Mouse (Mus musculus): ENCODE measurements around the gene Ccdc106.

Gene Ccdc106

DNA sequence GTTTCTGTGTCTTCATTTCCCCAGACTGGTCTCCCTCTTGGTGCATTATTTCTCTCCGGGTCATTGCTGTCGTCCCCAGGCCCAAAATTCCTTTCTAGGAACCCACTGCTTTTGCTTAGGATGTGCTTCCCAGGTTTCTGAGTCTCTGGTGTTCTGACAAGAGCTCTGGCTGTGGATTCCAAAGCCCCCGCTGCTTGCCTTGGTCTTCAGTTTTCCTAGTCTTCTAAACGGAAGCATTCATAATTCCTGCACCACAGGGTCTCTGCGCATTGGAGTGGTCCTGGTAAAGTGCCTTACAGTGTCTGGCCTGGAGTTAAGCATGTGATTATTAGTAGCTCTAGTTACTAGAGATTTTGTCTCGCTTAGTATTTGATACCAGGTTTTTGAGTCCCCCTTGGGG lies 60.5 kb downstream of the Ccdc106 start:
- DNase-seq (ENCODE audit: low spot score): no peak

DNA sequence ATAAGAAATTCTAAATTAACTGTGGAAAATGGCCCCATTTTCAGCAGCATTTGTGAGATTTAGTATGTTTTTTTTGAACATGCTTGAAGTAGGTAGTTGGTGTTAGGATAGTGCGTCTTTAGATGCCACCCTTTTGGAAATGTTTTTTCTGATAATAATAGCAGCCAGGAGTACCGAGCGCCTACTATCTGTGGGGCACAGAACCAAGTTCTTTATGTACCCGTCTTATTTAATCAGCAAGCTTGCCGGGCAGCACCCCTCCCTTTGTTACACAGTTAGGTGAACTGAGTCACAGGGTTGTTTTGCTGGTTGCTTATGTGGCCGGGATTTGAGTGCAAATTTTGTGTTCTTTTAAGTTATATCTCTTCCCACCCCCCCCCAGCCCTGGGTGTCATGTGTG lies 60.9 kb downstream of the Ccdc106 start:
- DNase-seq (ENCODE audit: low spot score): no peak

DNA sequence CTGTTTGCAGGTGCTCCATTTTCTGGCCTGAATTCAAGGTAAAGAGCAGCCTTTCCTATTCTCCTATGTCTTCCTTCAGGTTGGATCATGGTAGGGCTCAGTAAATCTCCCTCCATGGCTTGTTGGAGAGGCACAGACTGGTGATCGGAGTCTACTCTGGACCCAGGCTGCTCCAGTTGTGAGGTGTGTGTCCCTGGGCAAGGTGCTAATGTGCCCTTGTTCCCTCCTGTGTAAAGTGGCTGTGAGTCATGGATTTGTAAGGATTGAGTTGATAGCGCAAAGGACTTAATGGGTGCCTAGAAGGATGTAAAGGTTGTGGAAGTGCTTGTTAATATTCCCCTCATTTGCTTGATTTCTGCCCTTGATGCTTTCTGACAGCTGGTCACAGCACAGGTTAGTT lies 61.6 kb downstream of the Ccdc106 start:
- DNase-seq (ENCODE audit: low spot score): no peak

DNA sequence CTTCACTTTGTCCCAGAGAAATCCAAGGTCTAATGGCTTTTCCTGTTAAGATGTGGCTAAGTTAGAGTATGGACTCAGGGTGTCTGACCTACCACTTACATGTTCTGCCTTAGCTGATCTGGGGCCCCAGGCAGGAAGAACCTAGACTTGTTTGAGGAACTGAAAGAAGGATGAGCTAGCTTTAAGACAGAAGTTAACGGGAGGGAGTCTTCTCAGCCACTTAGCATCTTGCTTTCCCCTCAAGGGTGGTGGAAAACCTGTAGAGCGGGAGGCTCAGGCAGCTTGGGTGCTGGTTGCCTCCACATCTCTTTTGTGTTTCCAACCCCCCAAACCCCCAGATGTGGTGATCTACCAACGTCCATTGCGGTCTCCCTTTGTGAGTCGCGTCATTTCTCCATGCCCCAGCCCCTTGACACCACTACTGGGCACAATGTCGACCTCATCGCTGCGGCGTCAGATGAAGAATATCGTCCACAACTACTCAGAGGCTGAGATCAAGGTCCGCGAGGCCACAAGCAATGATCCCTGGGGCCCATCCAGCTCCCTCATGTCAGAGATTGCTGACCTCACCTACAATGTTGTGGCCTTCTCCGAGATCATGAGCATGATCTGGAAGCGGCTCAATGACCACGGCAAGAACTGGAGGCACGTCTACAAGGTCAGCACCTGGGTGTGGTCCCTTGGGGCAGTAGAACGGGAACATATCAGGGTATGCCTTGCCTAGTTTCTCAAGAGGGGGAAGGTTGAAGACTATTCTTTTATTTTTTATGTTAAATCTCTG lies 63.2 kb downstream of the Ccdc106 start:
- no peak for DNase-seq (ENCODE audit: low spot score)

DNA sequence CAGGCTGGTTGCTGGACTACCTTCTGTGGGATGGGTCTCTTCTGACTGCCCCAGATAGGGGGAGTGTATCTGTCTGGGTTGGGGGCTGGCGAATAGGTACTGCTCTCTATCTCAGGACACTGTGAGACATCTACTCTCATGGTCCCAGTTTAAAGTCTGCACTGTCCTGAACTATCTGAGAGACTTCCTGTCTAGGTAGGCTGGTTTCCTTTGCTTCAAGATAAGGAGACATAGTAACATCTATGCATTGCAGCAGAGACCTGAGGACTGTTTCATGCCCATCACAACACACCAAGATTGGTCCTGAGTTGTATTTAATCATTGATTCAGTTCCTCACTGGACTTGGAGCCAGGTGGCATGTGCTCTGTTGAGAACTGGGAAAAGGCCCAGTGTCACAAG lies 65.2 kb downstream of the Ccdc106 start:
- DNase-seq (ENCODE audit: low spot score): no peak

DNA sequence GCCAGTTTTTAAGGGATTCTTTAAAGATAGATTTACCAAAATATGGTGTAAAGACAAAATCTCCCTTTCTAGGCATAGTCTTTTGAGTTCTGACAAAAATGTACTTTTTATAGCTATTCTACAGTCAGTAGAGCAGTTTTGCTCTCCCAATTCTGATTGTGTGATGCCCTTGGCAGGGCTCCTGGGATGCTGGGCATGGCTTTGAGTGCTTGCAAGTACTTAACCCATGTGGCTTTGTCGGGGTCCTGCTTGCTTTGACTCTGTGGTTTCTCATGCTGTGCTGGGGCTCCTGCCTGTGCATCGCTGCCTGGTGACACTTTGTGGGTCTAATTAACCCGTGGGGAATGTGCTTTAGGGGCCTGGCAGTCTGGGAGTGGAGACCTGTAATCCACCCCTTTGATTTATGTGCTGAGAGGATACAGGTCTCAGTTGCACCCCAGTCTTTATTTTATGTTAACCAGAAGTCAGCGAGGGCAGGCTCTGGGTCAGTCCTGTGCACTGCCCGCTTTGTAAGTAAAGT lies 66.6 kb downstream of the Ccdc106 start:
- no peak for DNase-seq (ENCODE audit: low spot score)

GRCm38 (mm10) chr7:5087886-5088285 lies 67.5 kb downstream of the Ccdc106 start:
- DNase-seq (ENCODE audit: low spot score): no peak

- no peak for DNase-seq (ENCODE audit: low spot score)
Observed at GRCm38 (mm10) chr7:5089853-5090252, 69.5 kb downstream of the Ccdc106 start.

DNA sequence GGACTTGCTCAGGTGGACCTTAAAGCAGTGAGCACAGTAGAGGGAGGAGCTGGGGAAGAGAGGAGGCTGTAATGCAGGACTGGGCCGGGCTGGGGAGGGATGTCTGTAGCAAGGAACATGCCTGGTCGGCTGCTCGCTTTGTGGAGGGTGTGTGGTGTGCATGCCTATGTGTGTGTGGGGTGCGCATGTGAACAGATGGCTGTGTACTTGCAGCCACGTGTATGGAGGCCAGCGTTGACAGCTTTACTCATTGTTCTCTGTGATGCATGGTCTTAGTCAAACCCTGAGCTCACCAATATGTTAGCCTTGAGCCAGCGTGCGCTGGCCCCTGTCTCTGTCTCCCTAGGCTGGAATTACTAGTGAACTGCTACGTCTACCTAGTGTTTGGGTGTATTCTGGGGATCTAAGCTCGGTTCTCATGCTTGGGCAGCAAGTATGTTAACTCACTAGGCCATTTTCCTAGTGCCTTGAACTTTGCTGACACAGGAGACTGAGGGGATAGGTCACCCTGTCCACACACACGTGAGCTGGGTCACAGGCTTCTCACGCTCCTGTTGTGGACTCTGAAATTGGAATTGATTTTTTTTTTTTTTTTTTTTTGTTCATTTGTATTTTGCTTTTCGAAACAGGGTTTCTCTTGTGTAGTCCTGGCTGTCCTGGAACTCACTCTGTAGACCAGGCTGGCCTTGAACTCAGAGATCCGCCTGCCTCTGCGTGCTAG lies 70.8 kb downstream of the Ccdc106 start:
- DNase-seq (ENCODE audit: low spot score): no peak

DNA sequence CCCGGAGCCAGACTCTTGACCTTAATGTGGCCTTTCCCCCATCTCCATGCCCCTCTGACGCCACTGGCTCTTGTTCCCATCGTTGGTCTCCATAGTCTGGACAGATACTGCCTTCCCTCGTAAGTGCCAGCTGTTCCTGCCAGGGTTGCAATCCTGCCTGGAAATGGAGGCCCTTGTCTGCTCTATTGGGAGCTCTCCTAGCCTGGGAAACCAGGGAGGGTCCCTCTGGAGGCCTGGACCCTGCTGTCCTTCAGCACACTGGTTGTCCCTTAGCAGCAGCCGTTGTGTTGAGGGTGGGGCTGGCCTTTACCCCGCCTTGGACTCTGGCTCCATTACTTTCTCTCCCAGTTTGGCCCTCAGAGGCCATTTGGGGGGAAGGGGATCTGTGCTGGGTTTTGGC lies 72.0 kb downstream of the Ccdc106 start:
- DNase-seq (ENCODE audit: low spot score): no peak

DNA sequence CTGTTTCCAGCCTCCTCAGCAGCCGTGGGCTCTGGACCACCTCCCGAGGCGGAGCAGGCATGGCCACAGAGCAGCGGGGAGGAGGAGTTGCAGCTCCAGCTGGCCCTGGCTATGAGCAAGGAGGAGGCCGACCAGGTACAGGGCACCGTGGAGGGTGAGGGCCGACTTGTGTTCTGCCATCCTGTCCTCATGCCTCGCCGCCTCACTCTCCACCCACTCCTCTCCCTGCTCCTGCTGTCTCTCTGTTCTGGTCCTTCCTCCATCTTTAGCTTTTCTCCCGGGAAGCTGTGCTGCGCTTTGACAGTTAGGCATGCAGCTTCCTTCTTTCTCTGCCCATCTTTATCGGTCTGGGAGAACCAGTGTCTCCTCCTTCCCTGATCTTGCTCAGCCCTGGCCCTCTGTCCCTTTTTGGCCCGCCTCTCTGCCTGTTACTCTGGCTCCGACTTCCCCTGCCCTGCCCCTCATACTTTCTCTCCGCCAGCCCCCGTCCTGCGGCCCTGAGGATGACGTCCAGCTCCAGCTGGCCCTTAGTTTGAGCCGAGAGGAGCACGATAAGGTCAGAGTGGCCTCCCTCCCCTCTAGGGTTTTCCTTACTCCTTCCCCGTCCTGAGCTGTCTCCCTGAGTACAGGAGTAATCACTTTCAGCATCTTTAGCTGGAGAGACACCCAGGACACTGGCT lies 72.6 kb downstream of the Ccdc106 start:
- no peak for DNase-seq (ENCODE audit: low spot score)

- DNase-seq (ENCODE audit: low spot score): no peak
Observed at GRCm38 (mm10) chr7:5098769-5099168, 78.4 kb downstream of the Ccdc106 start.

DNA sequence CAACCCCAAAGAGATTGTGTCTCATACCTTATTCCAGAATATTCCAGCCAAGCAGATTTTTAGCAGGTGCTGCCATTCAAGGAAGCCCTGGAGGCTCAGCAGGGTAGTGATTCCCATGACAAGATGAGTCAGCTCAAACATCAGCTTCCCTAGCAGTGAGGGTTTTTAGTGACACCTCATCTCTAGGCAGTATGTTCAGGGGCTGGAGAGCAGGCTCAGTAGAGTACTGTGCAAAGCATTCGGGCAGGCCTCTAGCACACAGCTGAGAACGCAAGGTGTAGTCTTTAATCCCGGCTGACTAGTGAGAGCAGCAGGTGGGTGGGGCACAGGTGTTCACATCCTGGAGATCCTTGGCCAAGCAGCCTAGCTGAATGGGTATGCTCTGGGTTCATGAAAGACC lies 79.4 kb downstream of the Ccdc106 start:
- DNase-seq (ENCODE audit: low spot score): no peak

- DNase-seq (ENCODE audit: low spot score): no peak
Observed at GRCm38 (mm10) chr7:5101066-5101663, 80.8 kb downstream of the Ccdc106 start.

- no peak for DNase-seq (ENCODE audit: low spot score)
Observed at GRCm38 (mm10) chr7:5102564-5102963, 82.2 kb downstream of the Ccdc106 start.

- no peak for DNase-seq (ENCODE audit: low spot score)
Observed at GRCm38 (mm10) chr7:5108272-5108671, 87.9 kb downstream of the Ccdc106 start.

DNA sequence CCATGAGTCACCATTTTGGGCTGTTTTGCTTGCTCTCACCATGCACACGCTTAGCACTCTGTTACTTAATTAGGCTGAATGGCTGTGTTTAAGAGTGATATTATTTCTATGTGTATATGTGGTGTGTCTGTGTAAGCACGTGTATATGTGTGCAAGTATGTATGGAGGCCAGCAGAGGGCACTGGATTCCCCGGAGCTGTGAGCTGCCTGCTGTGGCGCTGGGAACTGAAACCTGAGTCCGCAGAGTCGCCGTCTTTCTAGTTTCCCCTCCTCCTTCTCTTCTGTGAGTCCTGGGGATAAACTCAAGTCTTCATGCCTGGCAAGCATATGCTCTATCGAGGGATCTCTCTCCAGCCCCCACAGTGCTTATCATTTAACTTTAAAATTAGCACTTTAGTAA lies 88.9 kb downstream of the Ccdc106 start:
- DNase-seq (ENCODE audit: low spot score): no peak

Measured in layer of hippocampus, adult 9-10 months (tissue).